Mouse (Mus musculus): ENCODE measurements at regions not wholly inside any gene's neighbourhood (a gene's known extent, or its start where the extent isn't known, plus 50 kb on each side); places are given as distances from the start of the nearest gene placed in this dataset.

DNA sequence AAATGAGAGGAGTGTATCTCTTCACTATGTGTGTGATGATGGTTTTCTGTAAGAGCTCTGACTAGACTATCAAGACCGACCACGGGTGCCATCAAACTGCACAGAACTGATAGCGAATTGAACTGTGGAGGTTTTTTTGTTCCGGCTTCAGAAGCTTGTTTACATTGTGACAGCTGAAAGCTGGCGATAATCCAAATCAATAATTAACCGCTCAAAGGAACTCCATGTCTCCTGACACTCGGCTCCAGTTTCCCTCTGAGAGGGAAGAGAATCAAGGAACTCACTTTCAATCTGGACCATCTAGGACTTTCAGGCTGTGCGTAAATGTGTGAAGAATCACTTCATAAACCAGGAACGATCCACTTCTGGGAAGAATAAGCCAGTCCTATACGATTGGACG, 289.0 kb upstream of the Syt1 start:
- no peak overlapping the region for H3K4me2 ChIP-seq (replicated peaks)
- H3K9ac ChIP-seq, result no peak overlapping the region
- H3K9me3 ChIP-seq, result no peaks in the 10 kb centered on the region
- no peak overlapping the region for H3K27ac ChIP-seq
- H3K4me1 ChIP-seq, result no peaks in the 10 kb centered on the region
- no peaks in the 10 kb centered on the region for H3K27me3 ChIP-seq
- H3K36me3 ChIP-seq, result no peaks in the 10 kb centered on the region
- WGBS, result 80% methylated on average over 11 of the region's 11 CpGs
- H3K4me3 ChIP-seq, result no peak overlapping the region
- no peak for ATAC-seq (ENCODE audit: insufficient number of reproducible peaks, insufficient read depth, low FRiP score, low TSS enrichment)

DNA sequence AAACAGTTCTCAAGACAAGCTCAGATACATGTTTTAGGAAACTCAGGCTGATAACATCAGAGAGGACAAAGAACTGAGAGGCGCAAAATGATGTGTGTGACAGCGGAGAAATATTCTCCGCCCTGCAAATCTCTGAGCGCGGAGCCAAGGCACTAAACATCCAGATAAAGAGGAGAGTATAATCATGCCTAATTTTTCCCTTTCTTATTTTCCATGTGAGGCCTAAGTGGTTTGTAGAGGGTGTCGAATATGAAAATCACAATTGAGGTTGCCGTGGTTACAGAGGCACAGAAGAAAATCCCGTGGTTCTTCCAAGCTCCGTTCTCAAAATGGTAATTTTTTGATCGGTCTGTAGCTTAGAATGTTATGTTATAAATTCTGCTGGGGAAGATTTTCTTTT, 272.6 kb upstream of the Syt1 start:
- WGBS, result 90% methylated on average over 10 of the region's 10 CpGs

DNA sequence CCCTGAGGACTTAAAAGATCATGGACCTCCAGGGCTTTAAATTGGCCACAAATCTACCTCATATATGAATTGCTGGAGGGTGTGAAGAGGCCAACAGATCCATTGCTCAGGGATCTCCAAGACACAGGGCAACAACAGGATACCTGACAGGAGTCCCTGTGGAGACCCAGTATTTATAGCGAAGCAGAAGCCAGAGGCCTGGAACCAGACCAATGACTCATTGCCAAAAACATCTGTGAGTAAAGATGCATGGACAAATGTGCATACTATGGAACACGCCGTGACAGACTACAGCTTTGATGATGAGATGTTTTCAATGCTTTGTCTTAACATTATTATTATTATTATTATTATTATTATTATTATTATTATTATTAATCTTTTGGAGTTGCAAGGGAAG, 239.0 kb upstream of the Syt1 start:
- Histone ChIP-seq H3K9me3 (no peaks in the 10 kb centered on the region), H3K4me1 (no peaks in the 10 kb centered on the region), H3K4me2 (replicated peaks) (no peak overlapping the region), H3K9ac (no peak overlapping the region), H3K27me3 (no peaks in the 10 kb centered on the region), H3K4me3 (no peak overlapping the region), H3K27ac (no peak overlapping the region), H3K36me3 (no peaks in the 10 kb centered on the region)
- no peak for ATAC-seq (ENCODE audit: insufficient number of reproducible peaks, insufficient read depth, low FRiP score, low TSS enrichment)
- 89% methylated on average over 3 of the region's 3 CpGs for WGBS

More for the DNA sequence above, 272.6 kb upstream of the Syt1 start:
- H3K9me3 ChIP-seq, result no peaks in the 10 kb centered on the region
- H3K36me3 ChIP-seq, result no peaks in the 10 kb centered on the region
- no peak overlapping the region for H3K4me2 ChIP-seq (replicated peaks)
- H3K4me1 ChIP-seq, result no peaks in the 10 kb centered on the region
- H3K9ac ChIP-seq, result no peak overlapping the region
- H3K4me3 ChIP-seq, result no peak overlapping the region
- H3K27me3 ChIP-seq, result no peaks in the 10 kb centered on the region
- no peak overlapping the region for H3K27ac ChIP-seq
- no peak for ATAC-seq (ENCODE audit: insufficient number of reproducible peaks, insufficient read depth, low FRiP score, low TSS enrichment)

DNA sequence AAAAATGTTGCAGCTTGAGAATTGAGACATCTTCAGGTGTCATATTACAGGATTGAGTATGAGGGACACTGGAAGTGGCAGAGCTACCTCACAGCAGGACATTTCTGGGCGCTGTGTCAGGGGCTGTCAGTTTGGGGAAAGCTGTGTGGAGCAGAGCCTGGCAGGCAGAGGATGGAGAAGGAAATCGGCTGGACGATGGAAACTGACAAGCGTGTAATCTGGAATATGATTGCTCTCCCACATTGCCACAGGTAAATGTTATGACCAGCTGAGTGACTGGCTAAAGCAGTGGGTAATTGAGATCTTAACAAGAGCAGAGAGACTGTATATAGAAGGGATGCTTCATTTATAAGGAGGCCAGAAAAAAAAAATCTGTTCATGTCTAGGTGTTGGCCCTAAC, 235.5 kb upstream of the Syt1 start:
- H3K4me3 ChIP-seq, result no peak overlapping the region
- 49% methylated on average over 4 of the region's 4 CpGs for WGBS
- H3K9me3 ChIP-seq, result no peaks in the 10 kb centered on the region
- no peaks in the 10 kb centered on the region for H3K4me1 ChIP-seq
- no peak overlapping the region for H3K4me2 ChIP-seq (replicated peaks)
- H3K27me3 ChIP-seq, result no peaks in the 10 kb centered on the region
- no peak overlapping the region for H3K9ac ChIP-seq
- H3K36me3 ChIP-seq, result no peaks in the 10 kb centered on the region
- ATAC-seq (ENCODE audit: insufficient number of reproducible peaks, insufficient read depth, low FRiP score, low TSS enrichment), result no peak
- no peak overlapping the region for H3K27ac ChIP-seq

DNA sequence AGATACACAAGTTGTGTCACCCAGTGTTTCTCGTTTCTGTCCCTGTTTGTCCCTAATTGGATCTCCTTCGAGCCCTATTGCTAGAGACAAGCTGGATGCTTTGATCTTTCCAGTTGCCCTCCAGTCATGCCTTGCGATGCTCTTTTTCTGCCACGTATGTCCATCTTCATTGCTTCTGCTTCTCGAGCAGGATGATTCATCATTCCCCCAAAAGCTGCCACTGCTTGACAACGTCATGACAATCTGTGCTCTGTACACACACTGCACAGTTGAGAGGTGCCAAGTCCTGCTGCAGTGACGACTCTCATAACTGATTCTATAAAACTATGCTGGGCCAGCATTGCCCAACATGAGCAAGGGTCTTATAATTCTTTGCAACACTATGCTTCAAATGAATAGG, 226.2 kb upstream of the Syt1 start:
- ATAC-seq (ENCODE audit: insufficient number of reproducible peaks, insufficient read depth, low FRiP score, low TSS enrichment), result no peak
- no peaks in the 10 kb centered on the region for H3K9me3 ChIP-seq
- no peaks in the 10 kb centered on the region for H3K27me3 ChIP-seq
- H3K27ac ChIP-seq, result no peak overlapping the region
- H3K36me3 ChIP-seq, result no peaks in the 10 kb centered on the region
- no peak overlapping the region for H3K4me3 ChIP-seq
- H3K9ac ChIP-seq, result no peak overlapping the region
- H3K4me2 ChIP-seq (replicated peaks), result no peak overlapping the region
- H3K4me1 ChIP-seq, result no peaks in the 10 kb centered on the region
- 65% methylated on average over 7 of the region's 7 CpGs for WGBS

DNA sequence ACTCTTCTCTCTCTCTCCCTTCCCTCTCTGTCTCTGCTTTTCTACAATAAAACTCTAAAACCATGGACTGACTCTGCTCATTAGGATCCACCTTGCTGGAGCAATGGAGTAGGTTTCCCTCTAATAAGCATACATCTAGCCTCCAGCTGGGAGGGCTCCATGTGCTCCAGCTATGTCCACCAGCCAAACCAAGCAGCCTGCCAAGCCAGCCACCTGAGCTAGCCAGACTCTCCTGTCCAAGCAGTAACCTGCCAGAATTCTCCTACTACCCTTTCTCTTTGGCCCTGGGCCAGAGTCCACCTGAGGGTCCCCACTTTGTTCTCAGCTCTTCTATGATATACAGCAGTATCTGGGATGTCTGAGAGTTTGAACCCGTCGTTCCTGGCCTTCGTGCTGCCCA, 216.2 kb upstream of the Syt1 start:
- no peaks in the 10 kb centered on the region for H3K9me3 ChIP-seq
- H3K27ac ChIP-seq, result no peak overlapping the region
- H3K36me3 ChIP-seq, result no peaks in the 10 kb centered on the region
- 92% methylated on average over 3 of the region's 3 CpGs for WGBS
- no peak for ATAC-seq (ENCODE audit: insufficient number of reproducible peaks, insufficient read depth, low FRiP score, low TSS enrichment)
- H3K9ac ChIP-seq, result no peak overlapping the region
- H3K4me3 ChIP-seq, result no peak overlapping the region
- no peak overlapping the region for H3K4me2 ChIP-seq (replicated peaks)
- H3K4me1 ChIP-seq, result no peaks in the 10 kb centered on the region
- no peaks in the 10 kb centered on the region for H3K27me3 ChIP-seq

DNA sequence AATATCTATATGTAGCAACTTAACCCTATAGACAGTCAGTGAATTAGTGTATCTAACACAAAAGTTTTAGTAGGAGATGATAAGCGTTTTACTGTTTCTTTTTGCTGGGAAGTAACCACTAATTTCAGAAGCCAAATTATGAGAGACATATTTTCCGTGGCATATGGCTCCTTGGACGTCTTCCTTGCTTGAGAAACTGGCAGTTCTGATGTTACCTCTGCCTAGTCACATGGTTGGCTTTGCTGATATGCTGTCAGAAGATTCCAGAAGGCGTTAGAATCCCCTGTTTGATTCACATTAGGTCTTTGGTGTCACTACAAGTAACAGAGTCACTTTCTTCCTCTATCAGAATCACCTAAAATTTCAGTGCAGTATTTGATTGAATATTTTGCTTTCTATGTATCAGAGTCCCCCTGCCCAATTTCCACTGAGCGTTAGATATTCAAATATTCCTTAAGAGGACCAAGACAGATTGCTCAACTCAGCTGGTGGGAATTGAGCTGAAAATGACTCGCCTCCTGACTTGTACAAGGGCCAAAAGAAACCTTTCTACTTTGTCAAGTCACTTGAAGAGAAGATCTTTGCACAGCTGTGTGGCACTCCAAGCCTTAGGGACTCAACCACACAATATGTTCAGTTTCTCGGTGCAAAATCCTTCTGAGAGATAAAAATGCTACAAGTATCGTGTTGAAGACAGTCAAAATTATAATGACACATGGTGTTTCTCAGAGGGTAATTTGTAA, 178.2 kb upstream of the Syt1 start:
- H3K27me3 ChIP-seq, result no peaks in the 10 kb centered on the region
- no peaks in the 10 kb centered on the region for H3K4me1 ChIP-seq
- no peak overlapping the region for H3K9ac ChIP-seq
- no peaks in the 10 kb centered on the region for H3K9me3 ChIP-seq
- no peak overlapping the region for H3K4me2 ChIP-seq (replicated peaks)
- H3K27ac ChIP-seq, result no peak overlapping the region
- WGBS, result 76% methylated on average over 8 of the region's 8 CpGs
- H3K4me3 ChIP-seq, result no peak overlapping the region
- no peak for ATAC-seq (ENCODE audit: insufficient number of reproducible peaks, insufficient read depth, low FRiP score, low TSS enrichment)
- H3K36me3 ChIP-seq, result no peaks in the 10 kb centered on the region

DNA sequence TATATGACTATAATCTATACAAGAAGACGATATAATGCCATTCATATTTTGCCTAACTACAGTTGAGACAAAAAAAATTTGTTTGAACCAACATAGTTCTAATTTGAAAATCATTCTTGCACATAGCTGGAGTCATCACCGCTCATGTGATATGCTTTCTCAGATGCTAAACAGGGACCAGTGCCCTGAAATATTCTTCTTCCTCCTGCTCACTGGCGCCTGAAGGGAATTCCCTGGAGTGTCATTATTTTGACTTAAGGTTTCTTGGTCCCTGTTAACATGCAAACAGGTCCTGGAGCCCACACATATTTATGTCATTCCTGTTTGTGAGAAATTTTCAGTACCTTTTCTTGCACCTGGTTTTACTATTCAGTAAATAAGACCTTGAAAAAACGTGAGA, 177.5 kb upstream of the Syt1 start:
- H3K27me3 ChIP-seq, result no peaks in the 10 kb centered on the region
- no peak for ATAC-seq (ENCODE audit: insufficient number of reproducible peaks, insufficient read depth, low FRiP score, low TSS enrichment)
- H3K9me3 ChIP-seq, result no peaks in the 10 kb centered on the region
- H3K9ac ChIP-seq, result no peak overlapping the region
- H3K4me2 ChIP-seq (replicated peaks), result no peak overlapping the region
- H3K27ac ChIP-seq, result no peak overlapping the region
- no peak overlapping the region for H3K4me3 ChIP-seq
- no peaks in the 10 kb centered on the region for H3K4me1 ChIP-seq
- H3K36me3 ChIP-seq, result no peaks in the 10 kb centered on the region
- WGBS, result 71% methylated on average over 4 of the region's 4 CpGs

DNA sequence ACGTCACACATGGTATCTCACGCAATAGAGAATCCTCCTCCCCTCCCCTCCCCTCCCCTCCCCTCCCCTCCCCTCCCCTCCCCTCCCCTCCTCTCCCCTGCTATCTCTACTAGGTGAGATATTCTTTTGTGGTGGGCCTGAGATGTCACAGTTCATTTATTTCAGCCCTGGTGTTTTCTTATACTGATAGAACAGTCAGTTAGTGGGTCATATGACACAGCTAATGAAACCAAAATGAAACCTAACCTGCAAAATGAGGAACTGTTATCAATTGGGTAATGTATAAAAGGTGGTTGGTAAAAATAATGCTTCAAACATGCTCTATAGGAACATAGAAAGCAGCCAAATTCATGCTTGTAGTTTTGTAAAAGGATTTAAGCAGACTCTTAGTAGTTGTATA, 174.5 kb upstream of the Syt1 start:
- Histone ChIP-seq H3K9ac (no peak overlapping the region), H3K27ac (no peak overlapping the region), H3K36me3 (no peaks in the 10 kb centered on the region), H3K27me3 (no peaks in the 10 kb centered on the region), H3K4me3 (no peak overlapping the region), H3K4me2 (replicated peaks) (no peak overlapping the region), H3K4me1 (no peaks in the 10 kb centered on the region), H3K9me3 (no peaks in the 10 kb centered on the region)
- 66% methylated on average over 2 of the region's 2 CpGs for WGBS
- ATAC-seq (ENCODE audit: insufficient number of reproducible peaks, insufficient read depth, low FRiP score, low TSS enrichment), result no peak

DNA sequence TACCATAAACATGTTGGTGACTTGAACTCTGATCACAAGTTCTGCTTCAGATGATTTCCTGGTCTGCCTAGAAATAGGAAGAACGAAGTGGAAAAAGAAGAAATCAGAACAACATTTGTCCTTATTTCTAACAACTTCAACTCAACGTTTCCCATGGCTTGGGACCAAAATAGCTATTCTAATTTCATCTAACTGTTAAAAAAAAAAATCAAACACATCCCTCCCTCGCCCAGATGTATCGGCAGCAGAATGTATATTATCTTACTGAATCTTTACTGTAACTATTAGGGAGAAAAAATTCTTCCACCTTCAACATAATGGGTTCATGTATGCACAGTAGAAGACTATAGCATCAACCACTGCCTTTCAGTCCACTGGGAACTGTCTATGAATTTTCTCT, 169.7 kb upstream of the Syt1 start:
- no peak overlapping the region for H3K4me2 ChIP-seq (replicated peaks)
- H3K4me1 ChIP-seq, result no peaks in the 10 kb centered on the region
- H3K27me3 ChIP-seq, result no peaks in the 10 kb centered on the region
- no peak overlapping the region for H3K4me3 ChIP-seq
- no peaks in the 10 kb centered on the region for H3K36me3 ChIP-seq
- ATAC-seq (ENCODE audit: insufficient number of reproducible peaks, insufficient read depth, low FRiP score, low TSS enrichment), result no peak
- H3K27ac ChIP-seq, result no peak overlapping the region
- no peaks in the 10 kb centered on the region for H3K9me3 ChIP-seq
- 85% methylated on average over 4 of the region's 4 CpGs for WGBS
- H3K9ac ChIP-seq, result no peak overlapping the region

DNA sequence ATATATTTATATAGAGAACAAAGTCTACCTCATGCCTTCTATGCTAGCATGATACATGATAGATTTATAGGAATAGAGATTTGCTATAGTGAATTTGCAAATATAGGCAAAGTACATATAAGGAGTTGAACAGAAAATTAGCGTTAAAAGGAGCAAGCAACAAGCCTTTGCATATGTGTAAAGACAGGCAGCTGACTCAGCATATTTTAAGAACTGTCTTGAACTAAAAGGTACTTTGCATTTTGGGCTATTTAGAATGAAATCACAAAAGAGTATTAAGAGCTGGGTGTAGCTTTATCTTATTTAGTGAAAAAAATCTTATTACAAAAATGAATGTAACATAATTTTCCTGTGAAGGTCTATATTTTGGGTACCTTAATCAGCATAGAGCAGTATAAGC, 149.9 kb upstream of the Syt1 start:
- H3K4me1 ChIP-seq, result no peaks in the 10 kb centered on the region
- no peak overlapping the region for H3K4me3 ChIP-seq
- H3K27me3 ChIP-seq, result no peaks in the 10 kb centered on the region
- H3K9me3 ChIP-seq, result no peaks in the 10 kb centered on the region
- H3K27ac ChIP-seq, result no peak overlapping the region
- H3K4me2 ChIP-seq (replicated peaks), result no peak overlapping the region
- no peak for ATAC-seq (ENCODE audit: insufficient number of reproducible peaks, insufficient read depth, low FRiP score, low TSS enrichment)
- H3K9ac ChIP-seq, result no peak overlapping the region
- no peaks in the 10 kb centered on the region for H3K36me3 ChIP-seq
- WGBS, result 98% methylated on average over 1 of the region's 1 CpGs

DNA sequence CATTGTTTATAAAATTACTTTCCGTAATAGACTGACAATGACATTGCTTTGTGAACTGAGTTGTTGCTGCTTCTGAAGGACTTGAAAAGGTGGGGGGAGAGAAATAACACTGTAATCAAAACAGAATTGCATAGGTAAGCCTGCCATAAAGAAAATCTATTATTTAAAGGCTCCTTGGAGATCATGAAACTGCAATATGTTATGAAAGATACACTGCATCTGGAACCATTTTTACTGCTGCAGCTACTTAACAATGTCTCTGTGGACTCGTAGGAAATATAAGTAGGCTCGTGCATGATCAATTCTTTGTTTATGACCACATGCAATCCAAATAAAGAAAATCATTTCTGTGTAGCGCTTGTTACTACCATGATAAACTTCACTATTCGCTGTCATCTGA, 145.0 kb upstream of the Syt1 start:
- Histone ChIP-seq H3K4me3 (no peak overlapping the region), H3K9ac (no peak overlapping the region), H3K36me3 (no peaks in the 10 kb centered on the region), H3K27me3 (no peaks in the 10 kb centered on the region), H3K9me3 (no peaks in the 10 kb centered on the region), H3K4me1 (no peaks in the 10 kb centered on the region), H3K4me2 (replicated peaks) (no peak overlapping the region), H3K27ac (no peak overlapping the region)
- no peak for ATAC-seq (ENCODE audit: insufficient number of reproducible peaks, insufficient read depth, low FRiP score, low TSS enrichment)
- WGBS, result 64% methylated on average over 5 of the region's 5 CpGs

Data from embryonic facial prominence, embryonic 12.5 days (tissue).